Mouse (Mus musculus) intestine, embryonic 14.5 days (tissue): ENCODE results near the gene D130052B06Rik. TPM values are rescaled to one million over a fixed set of nuclear protein-coding genes. Genes with fewer than 3 reads are reported as not detected.

Source experiments
- ATAC-seq: fragments of 200-750 bp; cut with Nextera tagmentation; replicated peaks from 2 replicates; pipeline ENCODE4 v1.8.0; 2017; ENCODE audit warnings: low read depth, moderate number of reproducible peaks, moderate TSS enrichment, moderate library complexity; ENCODE audit not compliant: low FRiP score, low TSS enrichment
- DNase-seq: peaks from one replicate; pipeline ENCODE4 v3.0.0-alpha.2; 2018; ENCODE audit warnings: low spot score
- H3K27ac ChIP-seq: fragments of 300-500 bp; sonication (generic); 2 replicates; pipeline ENCODE4 v1.5.1; 2014; ENCODE audit warnings: low read depth, mild to moderate bottlenecking, control low read depth
- H3K27me3 ChIP-seq: fragments of 300-500 bp; sonication (generic); replicated peaks from 2 replicates; pipeline ENCODE4 v1.6.1; 2014; ENCODE audit warnings: low read length, control low read depth; ENCODE audit not compliant: control insufficient read depth, insufficient read depth
- H3K36me3 ChIP-seq: fragments of 300-500 bp; sonication (generic); 2 replicates; pipeline ENCODE4 v1.6.1; 2014; ENCODE audit warnings: low read length, control low read depth; ENCODE audit not compliant: control insufficient read depth, insufficient read depth
- H3K4me1 ChIP-seq: fragments of 300-500 bp; sonication (generic); replicated peaks from 2 replicates; pipeline ENCODE4 v1.6.1; 2014; ENCODE audit warnings: low read length, control low read depth, mixed read lengths; ENCODE audit not compliant: control insufficient read depth, insufficient read depth
- H3K4me2 ChIP-seq: fragments of 300-500 bp; sonication (generic); 2 replicates; pipeline ENCODE4 v1.6.1; 2014; ENCODE audit warnings: low read length
- H3K4me3 ChIP-seq: fragments of 300-500 bp; sonication (generic); 2 replicates; pipeline ENCODE4 v1.5.1; 2014; ENCODE audit warnings: low read depth, low read length, control low read depth, mixed read lengths
- H3K9ac ChIP-seq: fragments of 300-500 bp; sonication (generic); 2 replicates; pipeline ENCODE4 v1.6.1; 2014; ENCODE audit warnings: mild to moderate bottlenecking, low read length
- H3K9me3 ChIP-seq: fragments of 300-500 bp; sonication (generic); 2 replicates; pipeline ENCODE4 v1.6.1; 2016; ENCODE audit warnings: low read length, control low read depth; ENCODE audit not compliant: control insufficient read depth
- WGBS: fragments of 180-500 bp; shearing (Covaris S2); extraction: QIAGEN DNeasy Blood & Tissue Kit; methylation state at CpG from one replicate; pipeline ENCODE4 v1.1.7; 2014; 5-methylcytosine and 5-hydroxymethylcytosine counted together
- polyA plus RNA-seq: library from polyadenylated mRNA; unstranded; fragments of >200 nt; fragmentation: Nextera tagmentation; extraction: Ambion mirVana; gene quantifications from 2 replicates; pipeline ENCODE4 v1.2.1, GENCODE M21; 2014

Gene D130052B06Rik
- not detected in 2 replicates for polyA plus RNA-seq

DNA sequence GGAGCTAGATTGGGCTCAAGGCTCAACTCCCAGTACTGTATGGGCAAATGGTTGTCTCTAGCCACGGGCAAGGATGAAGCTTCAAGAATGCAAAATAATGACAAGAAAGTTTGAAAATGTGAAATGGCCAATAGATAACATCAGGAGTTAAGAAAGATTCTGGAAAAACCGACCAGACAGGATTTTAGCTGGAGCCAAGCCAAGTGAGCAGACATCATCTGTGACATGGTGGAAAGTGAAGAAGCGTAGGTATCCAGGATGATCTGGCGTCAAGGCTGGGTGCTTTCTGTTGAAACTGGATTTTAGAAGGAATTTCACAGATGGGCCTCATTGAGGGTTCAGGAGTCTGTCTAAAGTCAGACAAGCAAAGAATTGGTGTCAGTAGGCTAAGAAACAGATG is at the start of gene D130052B06Rik:
D130052B06Rik (plus strand) TSS at position 317 of the 400 bp plus-strand sequence.
- WGBS, result 67% methylated on average over 4 of the region's 4 CpGs
- no peak within 1 kb of the TSS for H3K9ac ChIP-seq
- H3K27ac ChIP-seq, result no peak within 1 kb of the TSS
- no peaks in the 10 kb centered on the region for H3K27me3 ChIP-seq
- no peak within 1 kb of the TSS for H3K4me2 ChIP-seq
- H3K9me3 ChIP-seq, result no peaks in the 10 kb centered on the region
- no peak within 1 kb of the TSS for H3K4me3 ChIP-seq
- no peaks in the 10 kb centered on the region for H3K4me1 ChIP-seq
- no peaks in the 10 kb centered on the region for H3K36me3 ChIP-seq
- no peak for DNase-seq
- no peak for ATAC-seq

DNA sequence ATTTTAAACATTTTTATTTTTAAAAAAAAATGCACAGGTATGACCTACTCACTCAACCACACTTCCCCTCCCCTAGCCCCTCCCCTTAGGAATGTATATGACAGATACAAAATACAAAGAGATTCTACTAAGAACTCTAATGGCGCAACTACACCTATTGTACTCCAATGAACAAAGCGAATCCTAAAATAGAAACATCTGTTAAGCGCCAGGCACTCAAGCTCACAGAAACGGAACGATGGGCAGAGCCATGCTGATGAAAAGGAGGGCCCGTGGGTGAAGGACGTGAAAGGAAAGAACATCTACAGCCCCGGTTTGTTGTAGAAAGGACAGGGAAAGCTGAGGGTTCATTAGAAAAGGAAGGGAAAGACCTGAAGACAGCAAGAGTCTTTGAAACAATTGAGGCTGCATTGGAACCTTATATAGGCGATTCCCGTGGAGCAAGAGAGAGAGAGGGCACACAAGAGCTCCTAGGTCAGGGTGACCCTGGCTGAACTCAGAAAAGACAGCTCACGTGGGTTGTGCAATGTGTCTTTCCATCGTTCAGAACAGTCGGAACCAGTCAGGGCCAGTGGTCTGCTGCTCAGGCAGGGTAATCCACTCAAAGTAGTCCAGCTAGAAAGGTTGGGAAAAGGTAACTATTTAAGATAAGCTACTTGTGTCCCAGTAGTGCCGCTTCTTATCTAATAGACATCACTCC is 48.1 kb upstream of the D130052B06Rik start:
- Histone ChIP-seq H3K27ac (no peak overlapping the region), H3K27me3 (no peaks in the 10 kb centered on the region), H3K4me1 (no peaks in the 10 kb centered on the region), H3K36me3 (no peaks in the 10 kb centered on the region), H3K9ac (no peak overlapping the region), H3K4me2 (no peak overlapping the region), H3K9me3 (no peaks in the 10 kb centered on the region), H3K4me3 (no peak overlapping the region)
- 82% methylated on average over 14 of the region's 14 CpGs for WGBS
- DNase-seq (no peak), ATAC-seq (no peak)

DNA sequence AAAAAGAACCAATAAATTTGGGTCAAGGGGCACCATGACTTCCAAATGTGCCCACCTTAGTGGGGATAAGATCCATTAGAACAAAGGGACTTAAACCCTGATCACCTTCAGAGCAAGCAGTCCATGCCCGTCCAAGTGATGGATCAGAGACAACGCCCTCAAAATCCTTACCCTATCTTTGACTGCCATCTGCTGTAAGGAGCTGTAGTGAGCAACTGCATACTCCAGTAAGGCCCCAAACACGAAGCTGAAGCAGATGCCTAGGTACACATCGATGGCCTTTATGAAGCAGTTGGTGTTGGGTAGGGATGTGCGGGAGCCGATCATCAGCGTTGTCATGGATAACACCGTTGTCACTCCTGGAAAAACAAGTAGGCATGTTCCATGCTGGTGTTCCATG is 45.0 kb upstream of the D130052B06Rik start:
- DNase-seq, result no peak
- Histone ChIP-seq H3K27ac (no peak overlapping the region), H3K9ac (no peak overlapping the region), H3K27me3 (no peaks in the 10 kb centered on the region), H3K36me3 (no peaks in the 10 kb centered on the region), H3K9me3 (no peaks in the 10 kb centered on the region), H3K4me1 (no peaks in the 10 kb centered on the region), H3K4me2 (no peak overlapping the region), H3K4me3 (no peak overlapping the region)
- ATAC-seq, result no peak
- WGBS, result 76% methylated on average over 8 of the region's 8 CpGs

DNA sequence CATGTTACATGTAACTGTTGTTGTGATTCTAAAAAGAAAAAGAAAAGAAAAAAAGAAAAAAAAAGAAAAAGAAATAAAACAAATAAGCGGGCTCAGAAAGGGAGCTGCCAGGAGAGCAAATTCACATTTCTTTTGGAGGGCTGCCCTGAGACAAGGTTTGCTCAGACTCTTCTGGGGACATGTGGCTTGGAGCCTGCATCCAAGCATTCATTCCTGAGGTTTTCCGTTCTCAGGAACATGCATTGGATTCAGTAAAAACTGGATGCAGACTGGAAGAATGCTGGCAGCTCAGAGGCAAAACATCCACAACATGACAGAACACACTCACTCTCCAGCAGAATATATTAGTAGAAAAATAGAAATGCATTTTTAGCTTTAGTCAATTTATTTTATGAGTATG is 35.2 kb upstream of the D130052B06Rik start:
- no peak for DNase-seq
- H3K4me3 ChIP-seq, result no peak overlapping the region
- H3K9ac ChIP-seq, result no peak overlapping the region
- no peak overlapping the region for H3K4me2 ChIP-seq
- no peaks in the 10 kb centered on the region for H3K36me3 ChIP-seq
- WGBS, result 89% methylated on average over 2 of the region's 2 CpGs
- ATAC-seq, result no peak
- H3K4me1 ChIP-seq, result no peaks in the 10 kb centered on the region
- no peaks in the 10 kb centered on the region for H3K27me3 ChIP-seq
- H3K27ac ChIP-seq, result no peak overlapping the region
- no peaks in the 10 kb centered on the region for H3K9me3 ChIP-seq

DNA sequence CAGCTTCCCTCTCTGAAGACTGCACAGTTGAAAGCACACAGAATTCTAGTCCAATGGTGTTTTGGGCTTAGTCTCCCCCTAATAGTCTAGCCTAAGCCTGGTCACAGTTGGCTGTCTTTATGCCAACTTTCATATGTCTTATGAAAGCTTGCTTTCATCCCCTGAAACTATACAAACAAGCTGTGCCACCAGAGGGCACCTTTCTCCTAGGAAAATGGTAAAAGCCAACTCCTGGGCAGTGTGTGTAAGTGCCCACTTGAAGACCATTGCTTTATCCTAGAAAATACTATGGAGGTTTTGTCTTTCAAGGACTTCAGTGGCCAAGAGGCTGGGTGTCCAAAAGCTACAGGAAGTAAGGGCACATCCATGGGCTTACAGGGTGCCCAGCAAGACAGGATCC is 28.7 kb upstream of the D130052B06Rik start:
- no peak overlapping the region for H3K4me2 ChIP-seq
- no peak overlapping the region for H3K4me3 ChIP-seq
- no peaks in the 10 kb centered on the region for H3K27me3 ChIP-seq
- H3K36me3 ChIP-seq, result no peaks in the 10 kb centered on the region
- no peak for DNase-seq
- no peaks in the 10 kb centered on the region for H3K9me3 ChIP-seq
- no peaks in the 10 kb centered on the region for H3K4me1 ChIP-seq
- H3K9ac ChIP-seq, result no peak overlapping the region
- no peak overlapping the region for H3K27ac ChIP-seq
- no peak for ATAC-seq

DNA sequence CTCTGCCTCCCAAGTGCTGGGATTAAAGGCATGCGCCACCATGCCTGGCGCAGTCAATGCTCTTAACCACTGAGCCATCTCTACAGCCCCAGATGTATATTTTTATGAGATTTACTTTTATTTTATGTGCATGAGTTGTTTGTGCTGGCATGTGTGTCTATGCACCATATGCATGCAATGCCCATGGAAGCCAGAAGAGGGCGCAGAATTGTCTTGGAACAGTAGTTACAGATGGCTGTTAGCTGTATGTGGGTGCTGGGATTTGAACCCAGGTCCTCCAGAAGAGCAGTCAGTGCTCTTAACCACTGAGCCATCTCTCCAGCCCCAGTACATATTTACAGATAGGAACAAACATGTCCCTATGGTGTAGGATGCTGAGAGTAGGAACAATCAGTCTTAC is 24.2 kb upstream of the D130052B06Rik start:
- DNase-seq, result no peak
- H3K27me3 ChIP-seq, result no peaks in the 10 kb centered on the region
- no peaks in the 10 kb centered on the region for H3K4me1 ChIP-seq
- no peak overlapping the region for H3K27ac ChIP-seq
- no peak overlapping the region for H3K9ac ChIP-seq
- no peak for ATAC-seq
- H3K4me2 ChIP-seq, result no peak overlapping the region
- H3K36me3 ChIP-seq, result no peaks in the 10 kb centered on the region
- H3K9me3 ChIP-seq, result no peaks in the 10 kb centered on the region
- no peak overlapping the region for H3K4me3 ChIP-seq
- 79% methylated on average over 3 of the region's 3 CpGs for WGBS

DNA sequence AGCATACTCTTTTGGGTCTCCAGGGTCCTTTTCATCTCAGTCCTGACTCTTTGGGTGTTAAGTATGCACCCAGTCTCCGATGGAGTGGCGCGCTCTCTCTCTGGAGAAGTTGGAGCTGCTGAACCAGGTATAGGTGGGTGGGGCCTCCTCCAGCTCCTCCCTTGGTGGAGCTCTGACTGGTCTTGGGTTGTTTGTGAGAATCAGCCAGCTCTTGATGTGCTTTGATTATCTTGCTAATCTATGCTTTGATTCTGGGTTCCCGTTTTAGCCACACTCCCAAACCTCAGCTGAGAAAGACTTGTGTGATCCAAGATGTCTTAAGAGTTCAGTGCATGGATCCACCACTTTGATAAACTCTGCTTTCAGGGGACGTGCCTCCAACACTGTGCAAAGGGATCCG is 20.2 kb upstream of the D130052B06Rik start, which contains the start of gene Gabrp:
Gabrp (minus strand) TSS at position 101 of the 400 bp plus-strand sequence.
- Histone ChIP-seq H3K27me3 (no peaks in the 10 kb centered on the region), H3K9ac (no peak within 1 kb of the TSS), H3K9me3 (no peaks in the 10 kb centered on the region), H3K4me2 (no peak within 1 kb of the TSS), H3K4me1 (no peaks in the 10 kb centered on the region), H3K4me3 (no peak within 1 kb of the TSS), H3K36me3 (no peaks in the 10 kb centered on the region), H3K27ac (no peak within 1 kb of the TSS)
- no peak for ATAC-seq
- no peak for DNase-seq
- WGBS, result 54% methylated on average over 6 of the region's 6 CpGs

DNA sequence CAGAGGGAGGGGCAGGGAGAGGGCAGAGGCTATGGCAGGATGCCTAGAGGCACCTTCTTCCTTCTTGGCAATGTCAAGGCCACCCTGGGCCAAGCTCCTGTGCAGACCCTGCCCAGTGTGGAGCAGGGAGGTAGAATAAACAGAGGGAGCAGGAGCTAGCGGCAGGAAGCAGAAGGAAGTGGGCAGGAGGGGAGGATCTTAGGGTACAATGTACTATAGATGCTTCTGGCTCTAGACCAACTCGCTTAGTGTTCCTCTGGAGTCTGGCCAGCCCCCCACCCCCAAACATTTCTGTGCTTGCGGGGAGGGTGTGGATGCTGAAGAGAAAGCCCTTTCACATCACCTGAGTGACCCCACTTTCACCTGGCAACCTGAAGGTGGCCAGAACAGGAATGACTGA is 19.5 kb upstream of the D130052B06Rik start:
- Histone ChIP-seq H3K4me1 (no peaks in the 10 kb centered on the region), H3K27ac (no peak overlapping the region), H3K4me2 (no peak overlapping the region), H3K27me3 (no peaks in the 10 kb centered on the region), H3K9ac (no peak overlapping the region), H3K4me3 (no peak overlapping the region), H3K9me3 (no peaks in the 10 kb centered on the region), H3K36me3 (no peaks in the 10 kb centered on the region)
- ATAC-seq (no peak), DNase-seq (no peak)
- 42% methylated on average over 3 of the region's 3 CpGs for WGBS

DNA sequence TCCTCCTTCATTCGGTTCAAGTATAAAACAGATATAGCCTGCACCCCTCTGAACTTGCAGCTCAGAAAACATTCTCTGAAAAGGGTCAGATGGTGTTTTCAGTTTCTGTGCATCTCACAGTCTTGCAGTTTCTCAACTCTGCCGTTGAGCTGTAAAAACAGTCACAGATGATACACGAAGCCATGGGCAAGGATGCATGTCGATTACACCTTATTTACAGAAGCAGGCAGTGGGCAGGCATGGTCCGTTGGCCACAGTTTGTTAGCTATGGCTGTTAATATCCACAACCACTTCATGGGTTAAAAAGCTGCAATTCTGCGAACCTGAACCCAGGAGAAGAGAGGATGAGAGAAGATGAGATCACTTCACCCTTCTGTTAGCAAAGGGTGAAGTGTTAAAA is 12.5 kb upstream of the D130052B06Rik start:
- no peaks in the 10 kb centered on the region for H3K4me1 ChIP-seq
- no peak overlapping the region for H3K9ac ChIP-seq
- ATAC-seq, result no peak
- no peaks in the 10 kb centered on the region for H3K36me3 ChIP-seq
- H3K4me2 ChIP-seq, result no peak overlapping the region
- no peak overlapping the region for H3K4me3 ChIP-seq
- 74% methylated on average over 6 of the region's 6 CpGs for WGBS
- DNase-seq, result no peak
- H3K9me3 ChIP-seq, result no peaks in the 10 kb centered on the region
- H3K27me3 ChIP-seq, result no peaks in the 10 kb centered on the region
- no peak overlapping the region for H3K27ac ChIP-seq
